Mouse (Mus musculus) liver, postnatal 0 days (tissue): ENCODE results near the gene Nthl1. TPM values are rescaled to one million over a fixed set of nuclear protein-coding genes. Genes with fewer than 3 reads are reported as not detected.

Source experiments
- ATAC-seq: fragments of 200-750 bp; cut with Nextera tagmentation; 2 replicates; pipeline ENCODE4 v1.8.0; 2017; ENCODE audit warnings: mild to moderate bottlenecking, moderate library complexity
- DNase-seq: peaks from one replicate; pipeline ENCODE4 v3.0.0-alpha.2; 2016
- H3K27ac ChIP-seq: fragments of 300-500 bp; sonication (generic); 2 replicates; pipeline ENCODE4 v1.5.1; 2014; ENCODE audit warnings: antibody characterized with exemption, moderate library complexity, mild to moderate bottlenecking, low read depth
- H3K27me3 ChIP-seq: fragments of 300-500 bp; sonication (generic); 2 replicates; pipeline ENCODE4 v1.6.1; 2014; ENCODE audit warnings: low read length, control low read depth, mixed read lengths; ENCODE audit not compliant: insufficient read depth
- H3K36me3 ChIP-seq: fragments of 300-500 bp; sonication (generic); replicated peaks from 2 replicates; pipeline ENCODE4 v1.6.1; 2014; ENCODE audit warnings: mild to moderate bottlenecking, control low read depth, low read length, moderate library complexity, mixed read lengths; ENCODE audit not compliant: insufficient read depth
- H3K4me1 ChIP-seq: fragments of 300-500 bp; sonication (generic); 2 replicates; pipeline ENCODE4 v1.6.1; 2014; ENCODE audit warnings: antibody characterized with exemption, mild to moderate bottlenecking, control low read depth; ENCODE audit not compliant: insufficient read depth
- H3K4me2 ChIP-seq: fragments of 300-500 bp; sonication (generic); 2 replicates; pipeline ENCODE4 v1.6.1; 2014; ENCODE audit warnings: low read depth, mild to moderate bottlenecking, low read length, moderate library complexity, mixed read lengths
- H3K4me3 ChIP-seq: fragments of 300-500 bp; sonication (generic); 2 replicates; pipeline ENCODE4 v1.5.1; 2014; ENCODE audit warnings: low read depth, low read length
- H3K9ac ChIP-seq: fragments of 300-500 bp; sonication (generic); replicated peaks from 2 replicates; pipeline ENCODE4 v1.6.1; 2014; ENCODE audit warnings: mild to moderate bottlenecking, moderate library complexity
- H3K9me3 ChIP-seq: fragments of 300-500 bp; sonication (generic); 2 replicates; pipeline ENCODE4 v1.6.1; 2016; ENCODE audit warnings: mild to moderate bottlenecking, control low read depth, low read length, mixed read lengths
- CTCF ChIP-seq: sonication (generic); IDR thresholded peaks from 2 replicates; pipeline ENCODE4 v1.5.1; 2016; ENCODE audit warnings: antibody characterized with exemption, low read depth
- EP300 ChIP-seq: IDR thresholded peaks from 2 replicates; pipeline ENCODE4 v1.6.1; 2016; ENCODE audit warnings: antibody characterized with exemption, low read depth, mild to moderate bottlenecking
- WGBS: fragments of 180-500 bp; shearing (Covaris S2); extraction: QIAGEN DNeasy Blood & Tissue Kit; methylation state at CpG from one replicate; pipeline ENCODE4 v1.1.7; 2014; ENCODE audit not compliant: insufficient replicate concordance; 5-methylcytosine and 5-hydroxymethylcytosine counted together
- polyA plus RNA-seq: library from polyadenylated mRNA; unstranded; fragments of >200 nt; fragmentation: Nextera tagmentation; extraction: Ambion mirVana; gene quantifications from 2 replicates; pipeline ENCODE4 v1.2.1, GENCODE M21; 2015

Nthl1 gene
- polyA plus RNA-seq, 1 experiment from 2014 or later, result 4.3 TPM

DNA sequence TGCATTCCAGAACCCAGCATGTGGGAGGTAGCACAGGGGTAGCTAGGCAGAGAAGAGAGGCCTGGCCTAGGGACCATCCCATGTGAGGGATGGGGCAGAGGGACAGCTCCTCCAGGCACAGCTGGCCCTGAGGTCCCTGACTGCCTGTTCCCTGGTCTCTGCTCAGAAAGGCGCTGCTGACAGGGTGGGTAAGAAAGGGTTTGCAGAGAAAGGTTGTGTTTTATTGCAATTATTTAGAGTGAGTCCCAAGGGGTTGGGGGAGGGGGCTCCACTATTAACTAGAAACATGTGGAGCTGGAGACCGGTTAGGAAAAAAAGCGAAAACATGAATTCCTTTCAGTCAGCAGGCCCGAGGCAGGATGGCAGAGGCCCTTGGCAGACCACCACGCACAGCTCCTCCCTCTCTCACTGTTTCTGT is 7.1 kb downstream of the Nthl1 start:
- Histone ChIP-seq H3K27me3 (no peaks in the 10 kb centered on the region), H3K4me1 (peaks cover 13% of the 10 kb centered on the region), H3K4me3 (no peak overlapping the region), H3K9me3 (no peaks in the 10 kb centered on the region), H3K4me2 (no peak overlapping the region), H3K36me3 (peaks cover 5% of the 10 kb centered on the region; the same call in 1 of the 2 replicates), H3K9ac (no peak overlapping the region), H3K27ac (no peak overlapping the region; the same call in 1 of the 2 replicates)
- WGBS, result 71% methylated on average over 5 of the region's 5 CpGs
- TF ChIP-seq CTCF (no peak), EP300 (no peak)
- ATAC-seq, result no peak
- DNase-seq, result no peak

DNA sequence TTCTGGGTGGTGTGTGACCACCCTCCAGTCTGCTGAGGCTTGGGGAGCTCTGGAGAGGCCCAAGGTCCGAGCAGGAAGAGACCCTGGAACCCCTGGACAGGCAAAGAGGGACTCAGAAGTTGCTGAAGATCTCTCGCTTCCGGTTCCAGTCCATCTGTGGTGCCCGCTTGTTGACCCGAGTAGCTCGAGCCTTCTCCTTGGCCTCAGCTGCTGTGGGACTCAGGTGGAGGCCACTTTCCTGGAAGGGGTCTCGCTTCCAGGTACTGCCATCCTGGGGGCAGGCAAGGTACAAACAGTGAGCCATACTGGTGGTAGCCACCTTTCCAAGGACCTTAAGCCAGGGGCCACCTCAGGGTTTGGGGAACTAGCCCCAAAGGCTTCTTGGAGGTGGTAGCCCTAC is 7.6 kb downstream of the Nthl1 start:
- no peak overlapping the region for H3K27ac ChIP-seq
- no peak overlapping the region for H3K4me2 ChIP-seq
- TF ChIP-seq CTCF (no peak), EP300 (no peak)
- no peak overlapping the region for H3K9ac ChIP-seq
- H3K9me3 ChIP-seq, result no peaks in the 10 kb centered on the region
- 82% methylated on average over 7 of the region's 7 CpGs for WGBS
- ATAC-seq, result no peak
- no peaks in the 10 kb centered on the region for H3K27me3 ChIP-seq
- H3K36me3 ChIP-seq, result peaks cover 5% of the 10 kb centered on the region; the same call in 1 of the 2 replicates
- no peak overlapping the region for H3K4me3 ChIP-seq
- peaks cover 17% of the 10 kb centered on the region for H3K4me1 ChIP-seq
- DNase-seq, result no peak

DNA sequence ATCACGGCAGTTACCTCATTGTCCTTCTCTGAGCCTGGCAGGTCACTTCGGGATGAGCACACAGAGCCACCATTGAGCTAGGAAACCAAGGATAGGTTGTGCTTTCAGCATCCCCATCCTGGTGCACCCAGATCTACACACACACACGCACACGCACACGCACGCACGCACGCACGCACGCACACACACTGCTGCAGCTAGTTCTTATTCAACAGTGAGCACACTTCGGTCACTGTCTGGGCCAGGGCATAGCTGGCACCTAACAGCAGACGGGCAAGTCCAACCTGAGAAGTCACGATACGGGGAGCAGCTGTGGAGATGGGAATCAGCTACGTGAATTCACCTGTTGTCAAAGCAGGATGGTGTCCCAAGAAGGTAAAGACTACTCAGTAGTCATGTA is 8.1 kb downstream of the Nthl1 start:
- no peaks in the 10 kb centered on the region for H3K27me3 ChIP-seq
- no peak overlapping the region for H3K4me3 ChIP-seq
- H3K9ac ChIP-seq, result no peak overlapping the region
- no peaks in the 10 kb centered on the region for H3K9me3 ChIP-seq
- peaks cover 5% of the 10 kb centered on the region; the same call in 1 of the 2 replicates for H3K36me3 ChIP-seq
- H3K4me1 ChIP-seq, result peaks cover 21% of the 10 kb centered on the region
- ATAC-seq (no peak), DNase-seq (no peak)
- 87% methylated on average over 15 of the region's 15 CpGs for WGBS
- no peak overlapping the region for H3K4me2 ChIP-seq
- H3K27ac ChIP-seq, result no peak overlapping the region
- no peak for TF ChIP-seq CTCF
- TF ChIP-seq EP300, result no peak

DNA sequence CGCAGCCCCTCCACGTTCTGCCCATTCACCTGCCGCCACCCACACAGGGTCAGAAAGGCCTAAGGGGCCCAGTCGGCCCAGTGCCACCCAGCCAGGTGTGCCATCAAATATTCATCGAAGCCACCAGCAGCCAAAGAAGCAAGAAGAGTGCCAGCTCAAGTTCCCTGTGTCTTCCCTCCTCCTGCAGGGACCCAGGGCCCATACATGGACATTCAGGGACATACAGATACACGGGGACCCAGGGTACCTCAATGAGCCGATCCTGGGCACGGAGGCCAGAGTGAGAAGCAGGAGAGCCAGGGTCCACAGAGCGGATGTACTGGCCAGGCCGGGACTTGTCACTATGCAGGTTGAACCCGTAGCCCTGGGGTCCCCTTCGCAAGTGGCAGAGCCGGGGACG is 9.5 kb downstream of the Nthl1 start:
- no peak overlapping the region for H3K4me2 ChIP-seq
- peaks cover 17% of the 10 kb centered on the region for H3K4me1 ChIP-seq
- DNase-seq, result no peak
- peaks cover 5% of the 10 kb centered on the region; the same call in 1 of the 2 replicates for H3K36me3 ChIP-seq
- no peak for TF ChIP-seq CTCF
- no peak for TF ChIP-seq EP300
- 86% methylated on average over 14 of the region's 14 CpGs for WGBS
- no peaks in the 10 kb centered on the region for H3K27me3 ChIP-seq
- no peaks in the 10 kb centered on the region for H3K9me3 ChIP-seq
- no peak overlapping the region for H3K9ac ChIP-seq
- no peak for ATAC-seq
- no peak overlapping the region for H3K4me3 ChIP-seq
- H3K27ac ChIP-seq, result no peak overlapping the region

DNA sequence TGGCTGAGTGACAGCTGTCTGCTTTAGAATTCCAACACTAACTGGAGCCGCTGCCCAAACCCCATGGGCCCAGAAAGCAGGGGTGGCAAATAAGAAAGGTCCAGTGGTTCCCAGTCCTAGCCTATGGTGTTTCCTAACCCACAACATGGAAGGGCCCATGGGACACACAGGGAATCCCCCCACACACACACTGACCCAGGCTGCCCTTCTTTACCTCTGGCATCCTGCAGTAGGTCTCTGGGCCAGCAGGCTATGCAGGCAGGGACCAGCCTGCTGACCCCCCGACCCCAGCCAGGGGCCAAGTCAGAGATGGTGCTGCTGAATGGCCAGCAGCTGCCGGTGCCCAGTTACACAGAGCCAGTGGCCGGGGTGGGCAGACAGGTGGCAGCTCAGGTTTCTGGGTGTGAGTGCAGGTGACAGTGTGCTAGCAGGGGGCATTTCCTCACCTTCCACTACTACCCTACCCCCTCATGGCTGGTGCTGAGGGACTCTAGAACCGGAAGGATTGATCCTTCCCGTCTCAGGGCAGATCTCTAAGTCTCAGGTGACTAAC is 10.4 kb downstream of the Nthl1 start:
- no peak overlapping the region for H3K4me3 ChIP-seq
- DNase-seq (no peak), ATAC-seq (no peak)
- H3K36me3 ChIP-seq, result peaks cover 5% of the 10 kb centered on the region; the same call in 1 of the 2 replicates
- H3K27me3 ChIP-seq, result no peaks in the 10 kb centered on the region
- WGBS, result 80% methylated on average over 6 of the region's 6 CpGs
- no peak overlapping the region for H3K27ac ChIP-seq
- peaks cover 14% of the 10 kb centered on the region for H3K4me1 ChIP-seq
- H3K4me2 ChIP-seq, result no peak overlapping the region
- H3K9me3 ChIP-seq, result no peaks in the 10 kb centered on the region
- no peak for TF ChIP-seq CTCF
- no peak overlapping the region for H3K9ac ChIP-seq

DNA sequence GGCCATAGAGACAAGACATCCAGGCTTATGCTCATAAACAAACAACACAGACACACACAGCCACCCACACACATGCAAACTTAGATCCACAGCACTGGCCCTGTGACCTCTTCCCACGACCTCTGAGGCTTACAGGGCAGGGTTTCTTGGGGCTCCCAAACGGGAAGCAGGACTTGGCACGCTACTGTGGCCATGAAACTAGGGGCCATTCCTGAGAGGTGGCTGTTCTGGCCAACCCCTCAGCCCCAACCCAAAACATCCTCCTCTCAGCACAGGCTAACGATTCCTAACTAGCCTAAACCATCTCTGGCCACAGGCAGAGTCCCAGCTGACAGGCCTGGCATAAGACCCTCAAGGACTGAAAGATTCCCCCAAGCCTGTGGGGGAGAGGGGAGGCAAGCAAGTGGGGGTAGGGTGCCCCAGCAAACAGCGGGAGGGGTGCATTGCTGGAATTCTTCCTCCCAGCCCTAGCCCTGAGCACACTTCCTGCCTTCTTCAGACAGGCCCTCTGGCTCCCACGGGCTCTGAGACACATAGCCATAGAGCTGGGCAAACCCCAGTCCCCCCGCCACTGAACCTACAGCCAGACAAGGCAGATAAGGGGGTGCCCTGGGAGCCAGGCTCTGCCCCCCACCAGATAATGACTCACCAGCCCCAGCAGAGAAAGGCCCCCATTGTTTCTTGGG is 11.7 kb downstream of the Nthl1 start:
- DNase-seq, result no peak
- H3K4me2 ChIP-seq, result 0 out of 2 replicates have a peak overlapping the region, but pooled peaks have one; percentile 22
- WGBS, result 36% methylated on average over 7 of the region's 7 CpGs
- H3K27me3 ChIP-seq, result 0 out of 2 replicates have a peak, but pooled peaks cover under 1% of the 10 kb centered on the region
- TF ChIP-seq EP300 (no peak), CTCF (no peak)
- peak overlapping the region; percentile 80 for H3K27ac ChIP-seq
- peak; percentile 37; the same call in 1 of the 2 replicates for ATAC-seq
- no peaks in the 10 kb centered on the region for H3K9me3 ChIP-seq
- peaks cover 5% of the 10 kb centered on the region; the same call in 1 of the 2 replicates for H3K36me3 ChIP-seq
- H3K4me3 ChIP-seq, result no peak overlapping the region
- peak overlapping the region; percentile 38 for H3K9ac ChIP-seq
- H3K4me1 ChIP-seq, result peaks cover 14% of the 10 kb centered on the region
